In genomic region chr14:52118823-52119608, GRCm38 (mm10) we compare ENCODE assay signal across 7 mouse cellular contexts. TPM values are rescaled to one million over a fixed set of nuclear protein-coding genes. Genes with fewer than 3 reads are reported as not detected.
DNase-seq lines count a peak whose midpoint lies in the region; ATAC-seq lines count a peak whose summit lies in the region.

No protein-coding gene starts in this region.

- peak; percentile 51 to 66 for DNase-seq in adrenal gland, postnatal 36 days
- DNase-seq in embryo, embryonic 10.5 days (ENCODE audit: low spot score) = peak; percentile 80
- DNase-seq in gastrocnemius, postnatal 10 days = peak; percentile 47
- DNase-seq in limb, embryonic 11.5 days (ENCODE audit: low spot score) = peak; percentile 85
- peak; percentile 71 for DNase-seq in mesoderm, embryonic 11.5 days (ENCODE audit: low read depth, low spot score)
- DNase-seq in right cerebral cortex, postnatal 4 days = peak; percentile 64

- no peaks in the 10 kb centered on the region for H3K9me3 ChIP-seq in intestine, embryonic 15.5 days
- no peaks in the 10 kb centered on the region for H3K9me3 ChIP-seq in limb, embryonic 11.5 days (ENCODE audit: control insufficient read depth, low read length)

- peak overlapping the region; percentile 96 for H3K4me2 ChIP-seq in intestine, embryonic 15.5 days (replicated peaks)
- peak overlapping the region; percentile 74 for H3K4me2 ChIP-seq in limb, embryonic 11.5 days (ENCODE audit: low read depth, severe bottlenecking)

- H3K36me3 ChIP-seq in intestine, embryonic 15.5 days = no peaks in the 10 kb centered on the region
- H3K36me3 ChIP-seq in limb, embryonic 11.5 days (ENCODE audit: control insufficient read depth, insufficient read depth, low read length) = no peaks in the 10 kb centered on the region

- WGBS in intestine, embryonic 15.5 days = 1% methylated on average over 38 of the region's 38 CpGs
- WGBS in limb, embryonic 11.5 days = 2% methylated on average over 38 of the region's 38 CpGs

- peaks cover 8% of the 10 kb centered on the region; the same call in 1 of the 2 replicates for H3K4me1 ChIP-seq in intestine, embryonic 15.5 days (replicated peaks)
- no peaks in the 10 kb centered on the region for H3K4me1 ChIP-seq in limb, embryonic 11.5 days (ENCODE audit: control insufficient read depth, insufficient read depth, low read length)

- peak overlapping the region; percentile 65 for H3K9ac ChIP-seq in intestine, embryonic 15.5 days
- H3K9ac ChIP-seq in limb, embryonic 11.5 days (ENCODE audit: low read length) = peak overlapping the region; percentile 83

- H3K27me3 ChIP-seq in intestine, embryonic 15.5 days (replicated peaks) = no peaks in the 10 kb centered on the region
- H3K27me3 ChIP-seq in limb, embryonic 11.5 days (ENCODE audit: control insufficient read depth, insufficient read depth, low read length) = no peaks in the 10 kb centered on the region

- peak overlapping the region; percentile 70 for H3K27ac ChIP-seq in intestine, embryonic 15.5 days
- peak overlapping the region; percentile 39 for H3K27ac ChIP-seq in limb, embryonic 11.5 days (replicated peaks; ENCODE audit: low read depth, low read length)

- ATAC-seq in intestine, embryonic 15.5 days = peak; percentile 94
- ATAC-seq in limb, embryonic 11.5 days (ENCODE audit: insufficient number of reproducible peaks, low FRiP score, low TSS enrichment, low read depth) = peak; percentile 71

- peak overlapping the region; percentile 53 for H3K4me3 ChIP-seq in intestine, embryonic 15.5 days (replicated peaks)
- peak overlapping the region; percentile 43 for H3K4me3 ChIP-seq in limb, embryonic 11.5 days (ENCODE audit: low read depth, low read length)

RNA-seq across cellular contexts. Expression of gene Rpgrip1, which starts 8.5 kb away (rescaled TPM):
- under 1 TPM; 0.33 to 0.93 TPM for total RNA-seq in adrenal gland, postnatal 36 days (2021)
- under 1 TPM; 0.12 to 0.56 TPM for total RNA-seq in gastrocnemius, postnatal 10 days (2021)
- 60.1 and 62.2 TPM in 2 replicates for polyA plus RNA-seq in intestine, embryonic 15.5 days (2015; fragmentation: Nextera tagmentation; extraction: Ambion mirVana)
- 119 and 124 TPM in 2 replicates for polyA plus RNA-seq in limb, embryonic 11.5 days (2014; fragmentation: Nextera tagmentation; extraction: Ambion mirVana)

RNA-seq across cellular contexts. Expression of gene Hnrnpc, which starts 15.2 kb away (rescaled TPM):
- total RNA-seq in adrenal gland, postnatal 36 days (2021) = 100 to 1,000 TPM; 209 to 332 TPM
- total RNA-seq in gastrocnemius, postnatal 10 days (2021) = 100 to 1,000 TPM; 108 to 122 TPM
- 555 and 601 TPM in 2 replicates for polyA plus RNA-seq in intestine, embryonic 15.5 days (2015; fragmentation: Nextera tagmentation; extraction: Ambion mirVana)
- 989 and 1,009 TPM in 2 replicates for polyA plus RNA-seq in limb, embryonic 11.5 days (2014; fragmentation: Nextera tagmentation; extraction: Ambion mirVana)

Comparison
In these comparisons a context has a peak if more than half of its experiments do, and no peak if none do; other contexts are left out.
1. Peak in every context shown above with its lines: DNase-seq, ATAC-seq, H3K4me3 ChIP-seq and H3K27ac ChIP-seq.